Mouse (Mus musculus) C2C12 (cell line): ENCODE results near the gene Atp1b2.
"Not testable (repeated sequence)": the region's sequence is repeated elsewhere in the genome, so short reads cannot be mapped to it uniquely, and the experiment has no call there.

ENCODE experiments used
- CEBPB ChIP-seq: IDR thresholded peaks from one replicate; pipeline ENCODE4 v1.6.1; 2011; ENCODE audit warnings: low read depth, mild to moderate bottlenecking, control low read depth, moderate library complexity
- CTCF ChIP-seq: IDR thresholded peaks from one replicate; pipeline ENCODE4 v1.5.1; 2011; ENCODE audit not compliant: control insufficient read depth, insufficient read depth, insufficient read length
- FOSL1 ChIP-seq: IDR thresholded peaks from one replicate; pipeline ENCODE4 v1.8.0; 2011; ENCODE audit warnings: mild to moderate bottlenecking, low read length; ENCODE audit not compliant: poor library complexity, insufficient read depth, severe bottlenecking
- MAX ChIP-seq: IDR thresholded peaks from one replicate; pipeline ENCODE4 v1.6.1; 2011; ENCODE audit warnings: mild to moderate bottlenecking, control low read depth
- MYOD1 ChIP-seq: IDR thresholded peaks from one replicate; pipeline ENCODE4 v1.6.1; 2011; ENCODE audit warnings: low read depth; ENCODE audit not compliant: control insufficient read depth, insufficient read length
- MYOG ChIP-seq: IDR thresholded peaks from one replicate; pipeline ENCODE4 v1.6.1; 2011; ENCODE audit not compliant: control insufficient read depth, insufficient read length; ENCODE audit errors: extremely low read depth
- USF1 ChIP-seq: IDR thresholded peaks from one replicate; pipeline ENCODE4 v1.6.1; 2011; ENCODE audit warnings: low read depth, mild to moderate bottlenecking, control low read depth, moderate library complexity

DNA sequence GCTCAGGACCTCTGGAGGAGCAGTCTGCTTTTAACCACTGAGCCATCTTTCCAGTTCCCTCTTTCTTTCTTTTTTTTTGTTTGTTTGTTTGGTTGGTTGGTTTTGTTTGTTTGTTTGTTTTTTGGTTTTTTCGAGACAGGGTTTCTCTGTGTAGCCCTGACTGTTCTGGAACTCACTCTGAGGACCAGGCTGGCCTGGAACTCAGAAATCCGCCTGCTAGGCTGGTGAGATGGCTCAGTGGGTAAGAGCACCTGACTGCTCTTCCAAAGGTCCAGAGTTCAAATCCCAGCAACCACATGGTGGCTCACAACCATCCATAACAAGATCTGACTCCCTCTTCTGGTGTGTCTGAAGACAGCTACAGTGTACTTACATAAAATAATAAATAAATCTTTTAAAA lies 18.6 kb upstream of the Atp1b2 start:
- TF ChIP-seq CTCF, MYOG, USF1, CEBPB, MAX, MYOD1, FOSL1: not testable (repeated sequence)
